Mouse (Mus musculus): ENCODE data around the gene Krt82. TPM values are rescaled to one million over a fixed set of nuclear protein-coding genes. Genes with fewer than 3 reads are reported as not detected.
A peak's percentile ranks its signal among the peaks of the same experiment; 100 is the strongest.

Gene Krt82
- total RNA-seq (2014; rRNA removed) (not detected in 2 replicates), polyA plus RNA-seq (2015; fragmentation: Nextera tagmentation; extraction: Ambion mirVana) (not detected in 2 replicates)

DNA sequence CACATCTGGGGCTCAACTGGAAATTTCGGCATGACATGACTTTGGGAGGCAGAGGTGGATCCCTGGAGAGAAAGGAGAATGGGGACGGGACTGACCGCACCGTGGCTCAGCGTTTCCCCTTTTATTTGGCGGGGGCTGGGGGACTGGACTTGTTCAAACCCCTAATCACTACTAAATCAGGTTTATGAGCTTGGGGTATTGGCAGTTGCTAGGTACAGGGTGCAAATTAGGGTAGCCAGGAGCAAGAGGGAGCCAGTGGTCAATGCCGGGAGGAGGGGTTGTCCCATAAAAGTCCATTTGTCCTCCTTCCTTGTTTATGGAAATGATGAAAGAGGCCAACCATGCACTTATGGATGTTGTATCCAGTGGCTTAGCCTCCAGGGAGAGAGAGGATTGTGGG lies at the start of gene Krt82:
Gene Krt82 (minus strand): TSS at position 101 of the 400 bp plus-strand sequence.
- H3K4me1 ChIP-seq (ENCODE audit: insufficient read depth, low read length), result no peaks in the 10 kb centered on the region
- H3K9ac ChIP-seq (replicated peaks; ENCODE audit: low read length, poor library complexity, severe bottlenecking), result no peak within 1 kb of the TSS
- H3K36me3 ChIP-seq (ENCODE audit: insufficient read depth, low read length), result no peaks in the 10 kb centered on the region
- ATAC-seq (ENCODE audit: low FRiP score), result no peak
- H3K27ac ChIP-seq (ENCODE audit: low read depth, low read length), result no peak within 1 kb of the TSS
- no peaks in the 10 kb centered on the region for H3K9me3 ChIP-seq (ENCODE audit: low read length)
- DNase-seq (ENCODE audit: low spot score), result no peak
- no peak for TF ChIP-seq CTCF (IDR thresholded peaks at IDR 0.05)
- no peak within 1 kb of the TSS for H3K4me3 ChIP-seq (ENCODE audit: low read depth, low read length)
- 83% methylated on average over 7 of the region's 7 CpGs for WGBS
- 0 out of 2 replicates have a peak, but pooled peaks cover 5% of the 10 kb centered on the region for H3K27me3 ChIP-seq (ENCODE audit: insufficient read depth, low read length)
- no peak within 1 kb of the TSS for H3K4me2 ChIP-seq (ENCODE audit: low read depth, low read length, poor library complexity, severe bottlenecking)

DNA sequence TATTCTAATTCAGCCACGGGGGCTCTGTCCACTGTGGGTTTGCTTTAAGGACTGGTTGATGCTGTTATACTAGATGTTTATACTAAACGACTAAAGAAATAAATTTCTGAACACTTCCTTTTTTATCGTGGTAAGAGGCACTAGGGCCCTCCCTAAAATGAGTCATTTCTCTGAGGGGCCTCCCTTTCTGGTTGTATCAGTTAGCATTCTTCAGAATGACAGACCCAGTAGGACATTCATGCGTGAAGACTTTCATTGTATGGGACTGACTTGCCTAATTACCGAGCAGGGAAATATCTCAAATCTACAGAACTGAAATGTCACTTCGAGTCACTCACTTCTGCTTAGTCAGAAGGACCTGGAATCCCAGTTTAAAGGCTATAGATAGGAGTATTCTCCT lies 48.7 kb upstream of the Krt82 start:
- no peaks in the 10 kb centered on the region for H3K36me3 ChIP-seq (ENCODE audit: insufficient read depth, low read length)
- no peak overlapping the region for H3K27ac ChIP-seq (ENCODE audit: low read depth, low read length)
- H3K4me2 ChIP-seq (ENCODE audit: low read depth, low read length, poor library complexity, severe bottlenecking), result no peak overlapping the region
- H3K4me3 ChIP-seq (ENCODE audit: low read depth, low read length), result no peak overlapping the region
- no peaks in the 10 kb centered on the region for H3K4me1 ChIP-seq (ENCODE audit: insufficient read depth, low read length)
- H3K27me3 ChIP-seq (ENCODE audit: insufficient read depth, low read length), result no peaks in the 10 kb centered on the region
- no peaks in the 10 kb centered on the region for H3K9me3 ChIP-seq (ENCODE audit: low read length)
- ATAC-seq (ENCODE audit: low FRiP score) (no peak), DNase-seq (ENCODE audit: low spot score) (no peak)
- no peak overlapping the region for H3K9ac ChIP-seq (replicated peaks; ENCODE audit: low read length, poor library complexity, severe bottlenecking)
- no peak for TF ChIP-seq CTCF (IDR thresholded peaks at IDR 0.05)
- WGBS, result 59% methylated on average over 6 of the region's 6 CpGs

DNA sequence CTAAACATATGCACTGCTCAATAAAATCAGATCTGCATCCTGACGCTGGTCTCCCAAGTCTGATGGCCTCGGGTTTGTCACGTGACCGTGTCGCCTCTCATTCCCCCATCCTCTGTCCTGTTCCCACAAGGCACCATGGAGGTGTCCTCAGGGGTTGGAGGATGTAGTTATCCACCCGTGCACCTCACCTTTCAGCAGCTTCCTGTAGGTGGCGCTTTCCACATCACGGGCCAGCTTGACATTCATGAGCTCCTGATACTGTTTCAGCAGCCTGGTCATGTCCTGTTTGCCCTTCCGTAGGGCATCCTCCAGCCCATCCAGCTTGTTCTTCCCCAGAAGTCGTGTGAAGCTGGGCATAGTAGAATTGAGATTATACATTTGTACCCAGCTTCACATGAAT lies 37.7 kb upstream of the Krt82 start:
- Histone ChIP-seq H3K4me2 (ENCODE audit: low read depth, low read length, poor library complexity, severe bottlenecking) (no peak overlapping the region), H3K9ac (replicated peaks; ENCODE audit: low read length, poor library complexity, severe bottlenecking) (no peak overlapping the region), H3K4me1 (ENCODE audit: insufficient read depth, low read length) (no peaks in the 10 kb centered on the region), H3K27ac (ENCODE audit: low read depth, low read length) (no peak overlapping the region), H3K36me3 (ENCODE audit: insufficient read depth, low read length) (no peaks in the 10 kb centered on the region), H3K9me3 (ENCODE audit: low read length) (no peaks in the 10 kb centered on the region), H3K27me3 (ENCODE audit: insufficient read depth, low read length) (no peaks in the 10 kb centered on the region), H3K4me3 (ENCODE audit: low read depth, low read length) (no peak overlapping the region)
- peak; percentile 24 for TF ChIP-seq CTCF (IDR thresholded peaks at IDR 0.05)
- WGBS, result 80% methylated on average over 10 of the region's 10 CpGs
- ATAC-seq (ENCODE audit: low FRiP score) (no peak), DNase-seq (ENCODE audit: low spot score) (no peak)

DNA sequence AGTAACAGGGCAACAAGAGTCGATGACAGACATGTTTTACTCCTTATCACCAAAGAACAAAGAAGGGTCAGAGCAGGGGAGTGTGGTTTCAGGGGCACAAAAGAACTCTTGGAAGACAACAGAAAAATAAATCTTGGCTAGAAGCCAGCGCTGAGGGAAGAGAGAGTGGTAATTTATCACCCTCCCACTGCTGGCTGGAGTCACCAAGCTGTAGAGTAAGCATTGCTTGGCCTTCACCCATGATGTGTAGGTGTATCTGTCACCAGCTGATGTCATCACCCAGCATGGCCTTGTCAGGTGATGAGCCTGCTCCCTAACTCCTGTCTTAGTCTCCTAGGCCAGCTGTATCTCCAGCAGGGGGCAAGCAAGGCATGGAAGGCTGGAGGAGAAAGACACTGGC lies 34.0 kb upstream of the Krt82 start:
- no peaks in the 10 kb centered on the region for H3K36me3 ChIP-seq (ENCODE audit: insufficient read depth, low read length)
- no peaks in the 10 kb centered on the region for H3K9me3 ChIP-seq (ENCODE audit: low read length)
- no peaks in the 10 kb centered on the region for H3K27me3 ChIP-seq (ENCODE audit: insufficient read depth, low read length)
- H3K4me3 ChIP-seq (ENCODE audit: low read depth, low read length), result no peak overlapping the region
- H3K9ac ChIP-seq (replicated peaks; ENCODE audit: low read length, poor library complexity, severe bottlenecking), result no peak overlapping the region
- TF ChIP-seq CTCF (IDR thresholded peaks at IDR 0.05), result no peak
- no peak overlapping the region for H3K4me2 ChIP-seq (ENCODE audit: low read depth, low read length, poor library complexity, severe bottlenecking)
- no peak overlapping the region for H3K27ac ChIP-seq (ENCODE audit: low read depth, low read length)
- DNase-seq (ENCODE audit: low spot score) (no peak), ATAC-seq (ENCODE audit: low FRiP score) (no peak)
- 56% methylated on average over 2 of the region's 2 CpGs for WGBS
- no peaks in the 10 kb centered on the region for H3K4me1 ChIP-seq (ENCODE audit: insufficient read depth, low read length)

DNA sequence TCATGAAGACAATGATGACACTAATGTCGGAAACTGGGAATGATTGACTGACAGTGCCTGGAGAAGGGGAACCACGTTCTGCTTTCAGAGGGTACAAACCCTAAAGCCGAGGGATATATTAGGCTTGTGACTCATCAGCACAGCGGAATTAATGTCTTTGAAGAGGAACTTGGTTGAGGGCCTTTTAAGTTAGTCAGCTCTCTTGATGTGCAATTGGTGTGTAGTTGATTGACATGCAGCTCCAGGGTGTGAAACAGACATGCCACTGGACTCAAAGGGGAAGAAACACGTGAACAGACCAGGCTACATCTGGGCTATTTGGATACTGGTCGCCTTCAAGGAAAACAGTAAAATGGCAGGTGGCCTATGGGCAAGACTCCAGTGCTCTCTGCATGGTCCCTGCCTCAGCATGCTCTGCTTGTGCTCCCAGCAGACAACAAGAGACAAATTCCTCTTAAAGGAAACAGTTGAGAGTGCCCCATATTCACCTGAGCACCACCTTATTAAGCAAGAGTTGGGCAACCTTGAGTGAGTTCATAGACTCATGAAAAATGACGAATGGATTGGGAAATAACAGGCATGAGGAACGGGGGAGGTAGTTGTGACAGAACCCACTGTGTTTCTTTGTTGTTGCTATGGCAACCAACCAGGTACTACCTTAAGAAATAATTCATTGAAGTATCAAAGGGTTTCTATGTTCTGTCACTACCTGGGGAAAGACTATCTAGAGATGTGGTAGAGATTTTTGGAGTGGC lies 32.9 kb upstream of the Krt82 start:
- Histone ChIP-seq H3K4me3 (ENCODE audit: low read depth, low read length) (no peak overlapping the region), H3K9me3 (ENCODE audit: low read length) (no peaks in the 10 kb centered on the region), H3K9ac (replicated peaks; ENCODE audit: low read length, poor library complexity, severe bottlenecking) (no peak overlapping the region), H3K27me3 (ENCODE audit: insufficient read depth, low read length) (no peaks in the 10 kb centered on the region), H3K27ac (ENCODE audit: low read depth, low read length) (no peak overlapping the region), H3K4me1 (ENCODE audit: insufficient read depth, low read length) (no peaks in the 10 kb centered on the region), H3K4me2 (ENCODE audit: low read depth, low read length, poor library complexity, severe bottlenecking) (no peak overlapping the region), H3K36me3 (ENCODE audit: insufficient read depth, low read length) (no peaks in the 10 kb centered on the region)
- no peak for ATAC-seq (ENCODE audit: low FRiP score)
- 68% methylated on average over 8 of the region's 8 CpGs for WGBS
- TF ChIP-seq CTCF (IDR thresholded peaks at IDR 0.05), result no peak
- DNase-seq (ENCODE audit: low spot score), result no peak

DNA sequence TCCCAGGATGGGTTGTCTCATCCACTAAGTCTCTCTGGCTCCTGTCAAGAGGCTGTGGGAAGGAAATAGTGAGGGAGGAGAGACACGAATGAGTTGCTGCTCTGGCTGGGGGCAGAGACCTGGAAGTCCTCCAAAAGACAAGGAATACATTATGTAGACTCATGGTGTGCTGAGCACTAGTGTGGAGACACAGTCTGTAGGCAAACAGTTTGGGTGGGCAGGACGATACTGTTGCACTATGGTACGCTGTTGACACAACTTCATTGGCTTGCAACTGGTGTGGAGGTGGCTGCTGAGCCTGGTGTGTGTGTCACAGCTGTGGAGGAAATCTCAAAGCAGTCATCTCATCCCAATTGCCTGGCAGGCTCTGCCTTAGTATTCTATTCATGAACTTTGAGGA lies 31.2 kb upstream of the Krt82 start:
- ATAC-seq (ENCODE audit: low FRiP score) (no peak), DNase-seq (ENCODE audit: low spot score) (no peak)
- Histone ChIP-seq H3K27me3 (ENCODE audit: insufficient read depth, low read length) (no peaks in the 10 kb centered on the region), H3K9me3 (ENCODE audit: low read length) (no peaks in the 10 kb centered on the region), H3K9ac (replicated peaks; ENCODE audit: low read length, poor library complexity, severe bottlenecking) (no peak overlapping the region), H3K4me2 (ENCODE audit: low read depth, low read length, poor library complexity, severe bottlenecking) (no peak overlapping the region), H3K4me1 (ENCODE audit: insufficient read depth, low read length) (no peaks in the 10 kb centered on the region), H3K4me3 (ENCODE audit: low read depth, low read length) (no peak overlapping the region), H3K36me3 (ENCODE audit: insufficient read depth, low read length) (no peaks in the 10 kb centered on the region), H3K27ac (ENCODE audit: low read depth, low read length) (no peak overlapping the region)
- no peak for TF ChIP-seq CTCF (IDR thresholded peaks at IDR 0.05)
- 77% methylated on average over 3 of the region's 3 CpGs for WGBS

Measured in midbrain, postnatal 0 days (tissue).